Mouse (Mus musculus) cerebellum, adult 11-12 months (tissue): ENCODE results near the gene Ubac2.
"Not testable (repeated sequence)": the region's sequence is repeated elsewhere in the genome, so short reads cannot be mapped to it uniquely, and the experiment has no call there.

ENCODE experiments used
- DNase-seq: peaks from one replicate; pipeline ENCODE4 v3.0.0; 2022

The Ubac2 gene

GRCm38 (mm10) chr14:121878176-121878858, at the start of gene Ubac2:
Gene Ubac2 (plus strand): TSS chr14:121878620.
- DNase-seq, result peak; percentile 99

- no peak for DNase-seq
Measured at GRCm38 (mm10) chr14:121829816-121830442, 48.5 kb upstream of the Ubac2 start.

GRCm38 (mm10) chr14:121833001-121833520, 45.4 kb upstream of the Ubac2 start:
- DNase-seq, result peak; percentile 90

GRCm38 (mm10) chr14:121838161-121838560, 40.3 kb upstream of the Ubac2 start:
- DNase-seq, result no peak

GRCm38 (mm10) chr14:121840217-121840616, 38.2 kb upstream of the Ubac2 start:
- no peak for DNase-seq

GRCm38 (mm10) chr14:121844486-121844885, 33.9 kb upstream of the Ubac2 start:
- no peak for DNase-seq

- no peak for DNase-seq
Measured at GRCm38 (mm10) chr14:121851231-121851630, 27.2 kb upstream of the Ubac2 start.

GRCm38 (mm10) chr14:121852531-121852930, 25.9 kb upstream of the Ubac2 start:
- DNase-seq, result no peak

- peak; percentile 50 for DNase-seq
Measured at GRCm38 (mm10) chr14:121865162-121865561, 13.3 kb upstream of the Ubac2 start.

- DNase-seq, result no peak
Measured at GRCm38 (mm10) chr14:121866574-121866973, 11.8 kb upstream of the Ubac2 start.

- DNase-seq, result no peak
Measured at GRCm38 (mm10) chr14:121869111-121869510, 9.3 kb upstream of the Ubac2 start.

- no peak for DNase-seq
Measured at GRCm38 (mm10) chr14:121872760-121873159, 5.7 kb upstream of the Ubac2 start.

- DNase-seq, result no peak
Measured at GRCm38 (mm10) chr14:121873172-121873571, 5.2 kb upstream of the Ubac2 start.

- no peak for DNase-seq
Measured at GRCm38 (mm10) chr14:121873646-121874045, 4.8 kb upstream of the Ubac2 start.

GRCm38 (mm10) chr14:121876190-121876589, 2.2 kb upstream of the Ubac2 start:
- DNase-seq, result not testable (repeated sequence)

- no peak for DNase-seq
Measured at GRCm38 (mm10) chr14:121876860-121877259, 1.6 kb upstream of the Ubac2 start.

GRCm38 (mm10) chr14:121877640-121878039, 780 bp upstream of the Ubac2 start:
- DNase-seq, result no peak

GRCm38 (mm10) chr14:121878859-121879206, 413 bp downstream of the Ubac2 start:
- DNase-seq, result no peak

GRCm38 (mm10) chr14:121879266-121879840, 933 bp downstream of the Ubac2 start:
- DNase-seq, result no peak

- no peak for DNase-seq
Measured at GRCm38 (mm10) chr14:121881211-121881610, 2.8 kb downstream of the Ubac2 start.

- DNase-seq, result no peak
Measured at GRCm38 (mm10) chr14:121884150-121884797, 5.9 kb downstream of the Ubac2 start.

- no peak for DNase-seq
Measured at GRCm38 (mm10) chr14:121893747-121894146, 15.3 kb downstream of the Ubac2 start.

- DNase-seq, result no peak
Measured at GRCm38 (mm10) chr14:121894511-121895135, 16.2 kb downstream of the Ubac2 start.
